Mouse (Mus musculus): Measurements from ENCODE around the gene Aldh16a1.

The Aldh16a1 gene

DNA sequence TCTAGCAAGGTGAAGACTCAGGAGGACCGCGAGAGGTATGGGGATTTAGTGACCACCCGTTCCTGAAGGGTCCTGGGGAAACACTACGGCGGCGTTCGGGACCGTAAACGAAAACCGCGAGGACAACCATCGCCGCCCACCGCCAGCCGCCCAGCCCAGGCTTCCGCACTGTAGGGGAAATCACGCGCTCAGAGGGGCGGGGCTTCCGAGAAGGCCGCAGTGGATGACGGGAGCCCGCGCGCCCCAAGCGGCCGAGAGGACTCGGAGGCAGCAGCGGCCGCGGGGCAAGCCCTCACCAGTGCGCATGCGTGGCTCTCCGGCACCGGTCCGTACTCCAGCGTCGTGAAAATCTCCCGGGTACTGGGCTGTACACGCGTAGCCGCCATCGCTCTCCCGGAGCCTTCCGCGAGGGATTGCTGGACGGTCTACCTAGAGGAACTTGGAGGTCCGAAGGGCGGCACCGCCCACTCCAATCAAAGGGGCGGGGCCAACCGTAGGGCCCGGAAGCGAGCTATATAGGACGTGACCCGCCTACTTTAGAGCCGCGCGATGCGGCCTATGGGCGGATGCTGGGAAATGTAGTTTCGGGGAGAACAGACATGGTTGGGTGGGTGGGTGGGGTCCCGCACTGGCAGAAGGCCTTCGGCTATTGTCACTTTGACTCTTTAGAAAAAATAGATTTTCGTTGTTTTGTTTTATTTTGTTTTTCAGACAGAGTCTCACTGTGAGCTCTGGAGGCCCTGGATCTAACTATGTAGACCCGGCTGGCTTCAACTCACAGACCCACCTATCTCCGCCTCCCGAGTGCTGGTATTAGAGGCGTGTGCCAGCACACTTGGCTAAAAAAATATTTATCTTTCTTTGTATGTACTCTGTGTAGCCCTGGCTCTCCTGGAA is at the start of gene Aldh16a1, which contains the start of gene Pih1d1:
Gene Aldh16a1 (minus strand): TSS at position 489 of the 897 bp plus-strand sequence.
Gene Pih1d1 (plus strand): TSS at position 208 of the 897 bp plus-strand sequence.
- peak; percentile 97 for DNase-seq

DNA sequence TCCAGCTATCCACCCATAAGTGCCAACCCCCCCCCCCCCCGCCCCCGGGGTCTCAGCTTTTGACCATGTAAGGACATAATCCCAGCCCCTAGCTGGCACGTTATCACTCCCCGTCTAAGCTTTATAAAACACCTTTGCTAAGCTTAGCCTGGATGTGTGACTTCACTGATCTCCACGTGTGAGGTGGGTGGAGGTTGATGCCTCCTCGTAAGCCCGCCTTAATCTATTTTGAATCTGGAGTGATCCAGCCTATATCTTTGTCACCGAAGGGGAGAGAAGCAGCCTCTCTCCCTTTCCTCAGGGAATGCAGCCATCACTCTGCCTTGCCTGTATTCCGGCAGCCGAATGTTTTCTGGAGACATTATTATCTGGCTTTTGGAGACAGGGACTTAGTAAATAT is 48.3 kb upstream of the Aldh16a1 start:
- DNase-seq: no peak

DNA sequence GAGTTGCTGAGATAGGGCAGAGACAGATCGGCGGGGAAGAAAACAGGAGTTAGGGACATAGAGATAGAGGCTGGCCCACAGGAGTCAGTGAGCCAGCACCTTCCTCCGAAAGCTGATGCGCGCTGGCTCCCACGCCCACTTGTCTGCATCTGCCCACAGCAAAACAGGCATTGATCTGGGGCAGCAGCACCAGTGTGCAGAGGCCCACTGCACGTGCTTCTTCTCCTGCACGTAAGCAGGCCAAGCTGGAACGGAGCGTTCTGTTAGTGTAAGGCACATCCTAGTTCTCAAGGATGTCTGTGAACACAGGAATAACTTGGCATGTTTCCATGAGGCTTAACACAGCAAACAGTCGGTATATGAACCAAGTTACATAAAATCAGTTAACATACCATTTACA is 44.6 kb upstream of the Aldh16a1 start:
- DNase-seq: peak; percentile 47

DNA sequence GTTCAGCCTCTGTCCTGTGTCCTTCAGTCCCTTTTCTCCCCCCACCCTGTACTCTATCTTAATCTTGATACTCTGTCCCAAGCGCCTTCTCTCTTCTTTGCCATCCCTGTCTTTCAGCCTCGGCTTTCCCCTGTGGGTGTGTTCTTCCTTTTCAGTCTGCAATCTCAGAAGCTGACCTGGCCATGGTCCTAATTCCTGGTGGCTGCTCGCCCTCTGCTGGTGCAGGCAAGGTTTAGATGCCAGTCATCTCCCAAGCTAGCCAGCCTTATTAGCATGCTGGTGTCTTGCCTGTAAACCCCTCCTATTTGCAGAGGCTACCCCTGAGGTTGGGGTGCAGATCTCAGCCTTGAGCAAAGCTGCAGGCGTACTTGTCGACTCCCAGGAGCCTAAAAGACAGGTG is 44.1 kb upstream of the Aldh16a1 start:
- peak; percentile 75 for DNase-seq

DNA sequence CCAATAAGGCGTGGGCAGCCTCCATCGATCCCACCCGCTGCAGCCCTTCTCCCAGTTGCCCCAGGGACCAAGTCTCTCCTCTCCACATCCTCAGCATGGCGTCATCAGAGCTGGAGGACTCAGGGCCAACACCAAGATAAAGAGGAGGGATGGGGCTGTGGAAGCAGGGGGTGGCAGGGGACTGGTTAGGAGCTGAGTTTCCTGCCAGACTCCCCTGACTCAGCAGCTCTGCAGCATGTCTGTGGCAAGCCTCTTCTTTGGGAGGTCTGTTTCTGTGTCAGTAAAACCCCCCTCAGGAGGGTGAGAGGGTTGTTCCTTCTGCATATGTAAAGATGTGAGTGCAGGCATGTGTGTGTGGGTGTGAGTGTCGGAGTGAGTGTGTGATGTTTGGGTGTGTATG is 42.6 kb upstream of the Aldh16a1 start:
- DNase-seq: no peak

DNA sequence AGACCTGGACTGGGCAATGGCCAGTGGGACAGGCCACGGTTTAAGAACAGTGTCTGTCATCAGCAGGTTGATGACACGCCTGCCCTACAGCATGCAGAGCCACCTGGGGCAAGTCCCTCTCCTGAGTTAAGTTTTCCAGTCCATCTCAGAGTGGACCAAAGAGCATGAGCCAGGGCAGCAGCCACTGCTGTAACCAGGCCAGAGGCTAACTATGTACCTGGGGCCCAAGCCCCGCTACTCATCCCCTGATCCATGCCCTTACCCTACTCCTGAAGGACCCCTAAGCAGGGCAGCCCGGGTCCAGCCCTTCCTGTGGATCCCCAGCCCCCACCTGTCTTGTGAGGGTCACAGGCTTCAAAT is 41.8 kb upstream of the Aldh16a1 start:
- DNase-seq: no peak

DNA sequence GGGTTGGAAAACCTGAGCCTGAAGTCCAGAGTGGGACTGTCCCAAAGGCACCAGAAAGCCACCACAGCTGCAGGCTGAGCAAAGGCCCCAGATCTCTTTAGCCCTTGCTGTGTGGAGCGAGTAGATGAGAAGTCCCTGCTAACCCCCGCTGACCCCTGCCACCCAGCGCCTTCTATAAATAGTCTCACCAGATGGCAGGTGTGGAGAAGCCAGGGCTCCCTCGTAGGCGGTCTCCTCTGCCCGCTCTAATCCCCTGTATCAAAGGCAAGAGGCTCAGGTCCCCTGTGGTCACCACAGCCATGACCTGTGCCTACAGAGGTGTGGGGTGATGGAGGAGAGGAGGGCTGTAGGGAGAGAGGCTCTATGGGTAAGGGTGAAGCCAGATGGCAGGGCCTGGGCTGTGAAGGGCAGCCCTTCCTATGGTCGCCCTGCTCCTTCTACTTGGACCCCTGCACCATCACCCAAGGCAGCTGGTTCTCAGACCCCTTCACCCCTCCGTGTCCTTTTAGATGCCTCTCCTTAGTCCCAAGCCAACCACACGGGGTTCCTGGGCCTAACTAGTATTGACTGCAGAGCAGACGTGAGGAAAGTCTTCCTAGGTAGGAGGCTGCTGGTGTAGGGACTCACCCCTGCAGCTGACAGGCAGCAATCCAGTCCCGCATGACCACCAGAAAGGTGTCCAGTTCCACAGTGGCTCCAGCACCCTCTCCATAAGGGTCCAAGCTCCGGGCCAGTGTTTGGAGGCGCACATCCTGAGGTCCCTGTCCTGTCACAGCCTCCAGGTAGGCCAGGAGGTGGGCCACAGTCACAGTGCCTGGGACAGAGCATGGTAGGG is 41.2 kb upstream of the Aldh16a1 start:
- no peak for DNase-seq

DNA sequence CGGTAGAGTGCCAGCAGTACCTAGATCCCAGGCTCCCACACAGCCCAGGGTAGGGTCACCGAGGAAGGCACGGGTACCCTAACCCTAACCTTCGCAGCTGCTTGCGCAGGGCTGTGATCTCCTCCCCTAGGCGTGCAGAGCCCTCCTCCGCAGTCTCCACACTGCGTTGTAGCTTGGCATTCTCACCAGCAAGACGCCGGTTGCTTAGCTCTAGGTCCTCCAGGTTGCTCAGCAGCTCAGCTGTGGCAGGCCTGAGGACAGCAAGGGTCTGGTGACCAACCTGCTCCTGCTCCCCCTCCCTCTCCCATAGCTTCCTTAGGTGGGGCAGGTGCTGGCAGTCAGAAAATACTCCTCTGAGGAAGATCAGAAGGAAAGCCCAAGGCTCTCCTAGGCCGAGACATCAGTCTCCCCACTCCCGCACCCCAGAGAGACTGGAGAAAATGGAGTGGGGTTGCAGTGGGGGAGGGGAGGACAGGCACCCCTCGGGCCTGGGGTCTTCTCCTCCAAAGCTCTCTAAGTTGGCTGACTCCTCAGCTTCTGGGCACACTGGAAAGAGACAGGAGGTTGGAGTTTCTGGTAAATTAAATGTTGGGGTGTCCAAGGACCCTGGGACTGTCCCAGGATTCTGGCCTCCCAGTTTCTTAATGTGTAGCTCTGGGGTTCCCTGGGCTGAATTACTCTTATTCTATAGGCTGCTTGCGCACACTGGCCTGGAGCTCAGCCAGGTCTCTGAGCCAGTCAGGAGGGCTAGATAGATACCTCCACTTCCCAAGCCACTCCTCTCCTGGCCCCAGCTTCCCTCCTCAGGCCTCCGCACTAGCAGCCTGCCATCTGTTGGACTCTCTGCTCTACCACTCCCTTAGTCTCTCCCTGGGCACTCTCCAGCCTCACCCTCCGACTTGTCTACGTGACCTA is 39.7 kb upstream of the Aldh16a1 start:
- DNase-seq: no peak

DNA sequence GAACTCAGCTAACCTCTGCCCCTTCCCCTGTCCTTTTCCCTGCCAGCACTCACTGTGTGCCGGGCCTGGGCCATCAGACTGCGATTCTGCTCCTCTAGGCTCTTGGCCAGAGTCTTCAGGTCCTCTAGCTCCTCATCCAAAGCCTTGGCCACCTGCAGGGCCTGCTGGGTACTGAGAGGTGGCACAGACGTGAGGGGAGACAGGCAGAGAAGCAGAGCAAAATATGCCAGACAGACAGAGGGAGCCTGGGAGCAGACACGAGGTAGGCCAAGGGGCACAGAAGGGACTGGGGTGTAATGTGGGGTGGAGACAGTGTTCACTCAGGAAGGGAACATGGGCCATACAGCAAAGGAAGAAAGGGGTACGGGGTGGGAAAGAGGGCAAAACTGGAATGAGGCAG is 39.0 kb upstream of the Aldh16a1 start:
- DNase-seq: no peak

DNA sequence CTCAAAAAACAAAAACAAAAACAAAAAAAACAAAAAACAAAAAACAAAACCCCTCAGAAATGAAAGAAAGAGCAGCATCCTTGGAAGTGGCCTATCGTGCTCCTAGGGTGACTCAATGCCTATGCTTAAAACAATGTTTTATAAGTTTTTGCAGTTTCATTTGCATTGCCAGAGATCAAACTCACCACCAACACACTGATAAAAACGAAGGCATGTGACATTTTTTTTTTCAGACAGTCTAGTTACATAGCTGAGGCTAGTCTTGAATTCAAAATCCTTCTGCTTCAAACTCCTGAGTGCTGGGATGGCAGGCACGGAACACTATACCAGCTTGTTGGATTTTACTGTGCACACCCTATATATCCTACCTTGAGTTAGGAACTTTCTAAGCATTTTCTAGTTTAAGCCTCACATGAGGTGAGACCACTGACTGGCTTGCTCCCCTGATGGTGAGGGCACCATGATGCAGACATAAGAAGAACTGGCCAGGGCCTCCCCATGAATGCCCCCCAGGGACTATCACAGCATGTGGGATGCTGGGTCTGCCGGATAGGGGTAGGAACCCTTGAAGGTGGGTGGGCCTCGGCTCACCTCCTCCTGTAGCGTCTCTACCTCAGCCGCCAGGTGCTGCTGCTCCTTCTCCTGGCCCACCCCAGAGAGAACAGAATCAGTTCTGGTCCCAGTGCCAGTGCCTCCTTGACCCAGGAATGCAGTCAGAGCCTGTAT is 38.4 kb upstream of the Aldh16a1 start:
- DNase-seq: no peak

DNA sequence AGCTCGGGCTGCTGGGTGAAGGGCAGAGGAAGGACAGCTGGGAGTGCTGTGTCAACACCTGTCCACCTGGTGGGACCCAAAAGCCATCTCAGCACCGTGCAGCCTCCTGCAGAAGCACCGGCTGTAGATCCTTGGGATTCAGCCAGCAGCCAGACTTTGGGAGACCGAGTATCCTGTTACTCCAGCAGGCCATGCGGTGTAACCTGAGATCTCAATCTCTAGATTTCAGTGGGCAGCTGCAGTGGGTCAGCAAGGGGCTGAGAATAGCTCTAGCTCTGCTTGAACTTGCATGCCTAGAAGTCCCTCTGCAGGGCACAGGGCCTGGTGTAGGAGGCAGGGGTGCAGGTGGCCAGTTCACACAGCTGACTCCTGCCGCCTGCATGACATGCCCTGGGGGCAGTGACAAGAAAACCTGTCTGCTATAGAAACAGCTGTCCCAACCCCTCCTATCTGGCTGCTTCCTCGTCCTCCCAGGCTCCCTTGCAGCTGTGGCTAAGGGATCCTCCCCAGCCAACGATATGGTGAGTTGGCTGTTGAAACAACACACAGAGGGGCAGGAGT is 37.5 kb upstream of the Aldh16a1 start:
- DNase-seq: no peak

DNA sequence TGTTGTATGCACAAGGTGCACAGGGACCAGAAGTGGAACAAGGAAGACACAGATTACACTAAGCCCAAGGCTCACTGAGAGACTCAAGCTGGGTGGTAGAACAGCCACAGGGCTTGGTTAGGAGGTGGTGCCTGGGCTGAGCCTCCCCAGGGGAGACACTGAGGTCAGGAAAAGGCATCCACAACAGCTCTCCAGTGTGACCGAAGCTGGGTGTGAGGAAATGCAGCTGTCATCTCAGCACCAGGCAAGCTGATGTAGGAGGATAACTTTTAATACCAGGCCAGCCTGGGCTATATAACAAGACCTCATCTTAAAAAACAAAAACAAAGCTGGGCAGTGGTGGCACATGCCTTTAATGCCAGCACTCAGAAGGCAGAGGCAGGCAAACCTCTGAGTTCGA is 36.8 kb upstream of the Aldh16a1 start:
- DNase-seq: no peak

DNA sequence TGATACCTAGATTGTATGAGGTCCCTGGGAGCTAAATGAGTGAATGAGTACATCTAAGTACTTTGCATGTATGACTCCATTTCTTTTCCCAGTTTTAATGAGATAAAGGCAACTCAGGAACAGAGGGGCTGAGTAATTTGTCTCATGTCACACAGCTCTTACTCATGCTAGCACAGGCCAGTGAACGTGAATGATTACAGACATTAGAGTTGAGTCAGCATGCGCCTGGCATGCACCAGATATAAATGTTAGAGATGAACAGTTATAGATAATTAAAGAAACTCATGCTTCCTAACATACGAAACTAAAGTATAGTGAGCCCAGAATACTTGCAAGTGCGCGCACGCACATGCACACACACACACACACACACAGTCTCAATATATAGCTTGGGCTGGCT is 35.8 kb upstream of the Aldh16a1 start:
- no peak for DNase-seq

DNA sequence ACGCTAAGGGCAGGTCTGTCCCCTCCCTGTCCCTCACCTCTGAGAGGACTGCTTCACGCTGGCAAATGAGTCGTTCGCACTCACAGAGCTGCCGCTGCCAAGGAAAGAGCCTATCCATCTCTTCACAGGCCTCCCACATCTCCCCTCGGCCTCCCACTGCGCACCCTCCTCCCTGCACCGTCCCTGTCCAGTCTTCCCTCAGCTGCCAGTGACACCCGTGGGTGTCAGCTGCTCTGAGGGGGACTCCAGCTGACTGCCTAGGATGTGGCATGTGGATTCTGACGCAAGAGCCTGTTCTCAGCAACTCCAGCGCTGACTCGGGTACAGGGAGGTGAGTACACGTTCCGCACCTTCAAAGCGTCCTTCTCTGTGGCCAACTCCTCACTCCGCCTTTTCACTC is 35.2 kb upstream of the Aldh16a1 start:
- no peak for DNase-seq

DNA sequence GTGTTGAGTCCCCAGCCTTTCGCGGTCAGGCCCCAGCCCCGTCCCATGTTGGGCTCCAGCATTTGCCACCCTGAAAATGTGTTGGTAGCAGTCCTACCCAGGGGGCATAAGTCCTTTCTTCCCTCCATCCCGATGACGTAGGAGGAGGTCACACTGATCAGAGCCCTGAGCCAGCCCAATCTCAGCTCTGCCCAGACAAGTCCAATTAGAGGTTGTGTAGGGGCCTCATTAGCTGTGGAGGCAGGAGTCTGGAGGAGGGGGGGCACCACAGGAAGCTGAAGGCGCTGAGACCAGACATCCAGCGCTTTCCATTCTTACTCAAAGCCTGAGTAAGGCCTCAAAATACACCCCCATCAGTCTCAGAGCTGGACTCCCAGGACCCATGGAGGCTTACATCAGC is 31.5 kb upstream of the Aldh16a1 start:
- DNase-seq: no peak

DNA sequence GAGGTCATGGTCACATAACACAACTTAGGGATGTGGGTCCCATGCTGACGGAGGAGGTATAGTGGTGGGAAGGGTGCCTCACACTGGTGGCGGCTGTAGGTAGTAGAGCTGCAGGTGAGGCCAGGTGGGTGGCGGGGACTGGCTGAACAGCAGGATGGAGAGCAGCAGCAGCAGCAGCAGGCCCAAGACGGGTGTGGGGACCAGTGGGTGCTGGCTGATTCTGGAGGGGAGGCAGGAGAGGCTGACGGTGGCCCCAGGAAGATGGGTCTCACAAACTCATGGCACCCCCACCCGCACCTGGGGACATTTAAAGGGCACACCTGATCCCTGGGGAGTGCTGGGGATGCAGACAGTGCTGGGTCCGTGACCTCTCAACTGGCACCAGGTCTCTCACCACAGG is 29.3 kb upstream of the Aldh16a1 start:
- no peak for DNase-seq

DNA sequence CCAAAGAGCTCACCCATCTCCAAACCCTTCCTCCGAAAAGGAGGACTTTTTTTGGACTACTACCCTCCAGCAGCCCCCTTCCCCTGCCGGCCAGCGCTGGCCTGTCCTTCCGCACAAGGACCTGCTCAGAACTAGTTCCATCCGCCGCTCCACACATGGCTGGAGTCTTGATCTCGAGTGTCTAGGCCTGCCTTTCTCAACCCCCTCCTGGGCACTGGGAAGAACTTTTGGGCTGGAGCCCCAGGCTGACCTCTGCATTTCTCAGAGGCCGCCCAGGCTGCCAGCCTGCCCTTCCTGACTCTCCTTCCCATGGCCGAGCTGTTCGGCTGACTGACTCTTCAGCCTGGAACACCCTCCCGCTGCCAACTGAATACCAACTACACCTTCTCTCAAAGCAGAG is 28.2 kb upstream of the Aldh16a1 start:
- DNase-seq: no peak

DNA sequence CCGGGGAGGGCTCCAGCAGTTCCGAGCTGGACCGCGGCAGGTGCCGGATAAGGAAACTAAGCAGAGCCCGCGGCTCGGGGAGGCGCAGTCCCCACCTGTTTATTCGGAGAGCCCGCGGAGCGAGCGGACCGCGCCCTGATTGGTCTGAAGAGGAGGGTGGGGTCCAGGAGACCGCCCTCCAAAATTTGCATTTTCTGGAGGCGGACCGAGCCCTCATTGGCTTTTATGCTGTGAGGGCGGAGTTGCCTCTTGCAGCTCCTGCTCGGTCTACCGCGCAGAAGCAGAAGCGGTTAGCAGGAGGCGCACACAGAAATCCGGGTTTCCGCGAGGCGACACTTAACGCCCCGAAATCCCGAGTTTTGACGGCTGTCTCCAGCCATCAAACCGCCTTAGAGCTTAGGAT is 27.8 kb upstream of the Aldh16a1 start:
- peak; percentile 90 for DNase-seq

DNA sequence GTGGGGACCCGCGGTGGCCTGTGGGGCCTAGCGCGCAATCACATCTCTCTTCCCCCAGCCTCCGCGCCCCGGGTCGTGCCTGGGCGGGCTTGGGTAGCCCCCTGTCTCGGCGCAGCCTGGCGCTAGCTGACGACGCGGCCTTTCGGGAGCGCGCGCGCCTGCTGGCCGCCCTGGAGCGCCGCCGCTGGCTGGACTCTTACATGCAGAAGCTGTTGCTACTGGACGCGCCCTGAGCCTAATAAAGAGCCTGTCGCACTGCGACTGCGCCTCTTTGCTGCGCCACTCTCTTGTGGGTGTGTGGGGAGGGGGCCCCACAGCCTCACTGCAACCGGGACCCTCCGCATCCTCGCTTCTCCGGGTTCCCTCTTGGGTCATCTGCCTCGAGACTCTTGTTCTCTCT is 27.2 kb upstream of the Aldh16a1 start:
- DNase-seq: no peak

DNA sequence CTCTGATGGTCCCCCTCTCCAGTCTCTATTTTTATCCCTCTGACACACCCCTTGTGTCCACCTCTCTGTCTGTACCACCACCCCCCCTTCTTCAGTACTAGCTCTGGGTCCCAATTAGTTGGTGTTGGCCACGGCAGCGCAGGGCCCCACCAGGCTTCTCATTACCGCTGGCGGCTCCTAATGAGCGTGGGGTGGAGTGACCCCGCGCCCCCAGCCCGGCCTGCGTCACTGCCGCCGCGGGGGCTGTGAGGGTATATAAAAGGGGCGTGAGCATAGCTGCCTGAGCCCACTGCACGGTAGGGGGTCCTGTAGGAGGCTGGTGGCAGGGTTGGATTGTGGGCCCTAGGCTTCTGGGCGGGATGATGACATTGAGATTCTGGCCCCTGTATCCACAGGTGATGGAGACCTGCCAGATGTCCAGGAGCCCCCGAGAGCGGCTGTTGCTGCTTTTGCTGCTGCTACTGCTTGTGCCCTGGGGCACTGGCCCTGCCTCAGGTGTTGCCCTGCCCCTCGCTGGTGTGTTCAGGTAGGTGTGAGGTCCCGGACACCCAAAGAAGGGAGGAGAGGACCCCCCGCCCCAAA is 26.6 kb upstream of the Aldh16a1 start, which contains the start of gene Pth2:
Gene Pth2 (plus strand): TSS at position 100 of the 582 bp plus-strand sequence.
- DNase-seq: no peak

DNA sequence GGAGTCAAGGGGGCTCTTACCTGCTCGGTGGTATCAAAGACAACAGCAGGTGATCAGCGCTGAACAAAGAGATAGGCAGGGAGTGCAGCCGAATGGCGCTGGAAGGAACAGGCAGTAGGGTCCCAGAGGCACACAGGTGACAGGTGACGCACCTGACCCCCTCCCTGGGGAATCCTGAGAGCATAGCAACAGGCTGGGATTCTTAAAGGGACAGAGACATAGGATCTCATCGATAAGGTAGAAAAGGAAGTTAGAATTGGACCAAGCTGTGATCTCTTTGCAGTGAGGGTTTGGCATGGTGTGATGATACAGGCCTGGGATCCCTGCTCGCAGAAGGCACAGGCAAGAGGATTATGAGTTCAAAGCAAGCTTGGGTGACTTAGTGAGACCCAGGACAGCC is 25.1 kb upstream of the Aldh16a1 start, which contains the start of gene Gfy:
Gene Gfy (minus strand): TSS at position 101 of the 400 bp plus-strand sequence.
- no peak for DNase-seq
